Mouse (Mus musculus) brain, embryonic 14.5 days (tissue): ENCODE data around the gene Cdh15.

Source experiments
- CTCF ChIP-seq: fragments of 200-500 bp; IDR thresholded peaks from 2 replicates; pipeline ENCODE4 v1.5.1; 2012; ENCODE audit warnings: inconsistent platforms, mild to moderate bottlenecking, moderate library complexity, borderline replicate concordance; ENCODE audit not compliant: insufficient read depth, insufficient read length; ENCODE audit errors: extremely low read depth
- POLR2A ChIP-seq: fragments of 200-500 bp; IDR thresholded peaks from 2 replicates; pipeline ENCODE4 v1.6.1; 2012; ENCODE audit warnings: mild to moderate bottlenecking, inconsistent platforms, borderline replicate concordance; ENCODE audit not compliant: poor library complexity, insufficient read depth, insufficient read length, severe bottlenecking; ENCODE audit errors: extremely low read depth

DNA sequence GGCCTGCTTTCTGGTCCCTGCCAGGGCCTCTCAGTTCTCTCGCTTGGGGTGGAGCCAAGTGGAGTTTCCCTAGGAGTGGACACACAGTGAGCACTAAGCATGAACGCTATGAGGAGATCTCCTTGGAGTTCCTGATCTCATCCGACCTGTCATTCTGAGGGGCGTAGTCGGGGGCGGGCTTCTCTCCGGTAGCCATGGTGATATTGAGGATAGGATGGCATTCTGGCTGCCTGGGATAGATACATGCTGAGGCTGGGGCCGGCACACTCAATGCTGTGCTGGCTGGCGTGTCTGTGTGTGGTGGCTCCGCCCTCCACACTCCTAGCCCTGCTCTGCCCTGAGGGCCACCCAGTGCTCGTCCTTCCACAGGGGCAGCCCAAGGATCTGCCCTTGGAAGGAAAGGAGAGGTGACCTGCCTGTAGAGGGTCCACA is 5.6 kb downstream of the Cdh15 start:
- TF ChIP-seq CTCF (no peak), POLR2A (no peak)
